Mouse (Mus musculus): ENCODE results near the gene Serpina9.

DNA sequence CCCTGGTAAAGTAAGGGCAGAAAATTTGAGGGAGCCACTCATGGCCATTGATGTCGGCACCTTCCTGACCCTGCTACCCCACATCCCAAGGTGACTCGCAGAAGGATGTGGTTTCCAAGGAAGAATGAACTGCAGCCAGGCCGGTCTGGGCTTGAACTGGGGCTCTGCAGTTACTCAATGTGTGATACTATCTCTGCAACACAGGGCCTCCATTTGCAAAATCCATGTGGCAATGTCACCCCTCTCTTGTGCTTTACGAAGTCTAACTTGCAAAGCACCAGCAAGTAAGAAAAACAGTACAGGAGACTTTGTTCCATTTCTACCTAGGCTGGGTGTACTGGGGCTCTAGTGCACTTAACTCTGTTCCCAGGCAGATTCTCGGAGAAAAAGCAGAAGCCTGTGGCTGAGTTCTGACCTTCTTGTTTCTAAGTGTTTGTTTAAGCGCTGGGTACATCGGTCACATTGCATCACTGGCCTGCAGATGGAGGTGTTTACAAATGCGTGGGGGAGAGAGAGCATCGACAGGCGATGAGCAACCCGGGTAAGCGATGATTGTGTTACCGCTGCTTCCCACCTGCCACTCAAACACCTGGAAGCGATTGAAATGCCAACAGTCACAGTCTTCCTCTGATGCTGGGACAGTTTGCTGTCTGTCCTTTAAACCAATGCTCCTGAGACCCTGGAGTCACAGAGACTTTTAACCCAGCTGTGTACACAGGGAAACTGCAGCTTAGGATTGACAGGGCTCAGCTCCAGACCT is 24.6 kb downstream of the Serpina9 start:
- no peak for TF ChIP-seq CTCF (IDR thresholded peaks at IDR 0.05; ENCODE audit: low read depth, low read length)
- no peak for TF ChIP-seq POLR2A (IDR thresholded peaks at IDR 0.05; ENCODE audit: extremely low read depth, insufficient read depth, low read length)

All from liver, adult 2 months (tissue).